In genomic region chr5:139556116-139556678, GRCm38 (mm10) we compare ENCODE assay signal across 20 mouse cellular contexts. TPM values are rescaled to one million over a fixed set of nuclear protein-coding genes. Genes with fewer than 3 reads are reported as not detected.
"Had no signal": no experiment of that assay in that cellular context is flagged by ENCODE, and none has a peak within 500 bp of the region (broad histone marks: within the 10 kb centered on the region; RNA-seq: fewer than 3 reads in every experiment).

No protein-coding gene starts in this region.

- H3K9ac ChIP-seq: liver, embryonic 15.5 days; neural tube, embryonic 12.5 days had no signal

- H3K36me3 ChIP-seq: liver, embryonic 15.5 days; midbrain, embryonic 10.5 days; neural tube, embryonic 12.5 days had no signal

- H3K27ac ChIP-seq: layer of hippocampus, adult 2 months; liver, embryonic 15.5 days; midbrain, embryonic 10.5 days; neural tube, embryonic 12.5 days had no signal

- ATAC-seq: inflammation-experienced regulatory T-cells, adult 6 months; lung, postnatal 0 days had no signal

- H3K4me2 ChIP-seq: liver, embryonic 11.5 days; liver, embryonic 15.5 days; neural tube, embryonic 12.5 days had no signal

- H3K4me3 ChIP-seq: layer of hippocampus, adult 2 months; liver, embryonic 15.5 days; midbrain, embryonic 10.5 days; myocyte; neural tube, embryonic 12.5 days had no signal

- H3K9me3 ChIP-seq: liver, embryonic 15.5 days; midbrain, embryonic 10.5 days; neural tube, embryonic 12.5 days had no signal

- DNase-seq: kidney, adult 2 months; kidney, postnatal 4 days; lung, adult 2 months; lung, postnatal 36 days; retina, postnatal 1 day; right cerebral cortex, postnatal 4 days; spleen, adult 18-20 months; thymus, adult 2 months; thymus, postnatal 25 days had no signal

RNA-seq across cellular contexts. Expression of gene Uncx, which starts 12.9 kb away (rescaled TPM):
- total RNA-seq: layer of hippocampus, adult 2 months; megakaryocyte, adult 5-6 weeks had no signal
- polyA plus RNA-seq: inflammation-experienced regulatory T-cells, adult 6 months; liver, embryonic 11.5 days; liver, embryonic 15.5 days; lung, adult 2 months; lung, postnatal 0 days; myocyte; stomach, embryonic 14.5 days; urinary bladder, adult 2 months had no signal
